Mouse (Mus musculus) lung, postnatal 0 days (tissue): ENCODE results near the gene Cftr.

Experiments
- CTCF ChIP-seq: IDR thresholded peaks from 2 replicates; pipeline ENCODE4 v1.5.1; 2016; ENCODE audit warnings: antibody characterized with exemption, mild to moderate bottlenecking
- EP300 ChIP-seq: IDR thresholded peaks from 2 replicates; pipeline ENCODE4 v1.6.1; 2016; ENCODE audit warnings: antibody characterized with exemption, mild to moderate bottlenecking, control low read depth

DNA sequence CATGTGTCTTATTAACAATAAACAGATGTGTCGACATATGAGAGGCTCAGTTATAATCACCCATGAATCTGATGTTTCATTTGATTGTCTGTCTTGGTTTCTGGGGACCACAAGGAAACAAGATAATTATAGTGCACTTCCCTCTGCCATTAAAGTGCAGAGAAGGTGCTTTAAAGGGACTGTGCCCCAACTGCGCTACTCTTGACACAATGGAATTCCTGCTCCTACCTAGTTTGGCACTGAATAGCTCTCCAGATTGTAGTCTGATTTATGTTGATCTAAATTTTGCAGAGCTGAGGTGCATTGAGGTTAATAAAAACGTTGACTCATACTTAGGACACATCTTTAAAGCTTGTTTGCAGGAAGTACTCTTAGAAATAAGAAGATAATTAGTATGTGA lies 132.7 kb downstream of the Cftr start:
- TF ChIP-seq CTCF (no peak), EP300 (no peak)
